Mouse (Mus musculus) heart, adult 2 months (tissue): ENCODE measurements around the gene Nenf.

Experiments used
- CTCF ChIP-seq: fragments of 200-600 bp; IDR thresholded peaks from 2 replicates; pipeline ENCODE4 v1.8.1; 2022; ENCODE audit warnings: antibody characterized with exemption, mild to moderate bottlenecking, moderate library complexity
- EP300 ChIP-seq: fragments of 200-500 bp; IDR thresholded peaks from 2 replicates; pipeline ENCODE4 v1.6.1; 2011; ENCODE audit warnings: low read depth, low read length, control low read depth; ENCODE audit not compliant: insufficient read depth
- POLR2A ChIP-seq: fragments of 200-500 bp; IDR thresholded peaks from 2 replicates; pipeline ENCODE4 v1.6.1; 2011; ENCODE audit warnings: mild to moderate bottlenecking, low read depth, low read length, control low read depth; ENCODE audit not compliant: insufficient read depth

- TF ChIP-seq POLR2A: no peak
- no peak for TF ChIP-seq CTCF
- TF ChIP-seq EP300: no peak
These were observed 10.0 kb upstream of the Nenf start for GRCm38 (mm10) chr1:191328019-191328441.
